Mouse (Mus musculus): ENCODE measurements at regions not wholly inside any gene's neighbourhood (a gene's known extent, or its start where the extent isn't known, plus 50 kb on each side); places are given as distances from the start of the nearest gene placed in this dataset.

- DNase-seq (ENCODE audit: low spot score in 2 of 2) = no peak
These were observed 120.8 kb upstream of the Thumpd2 start for GRCm38 (mm10) chr17:81185685-81186084.

- DNase-seq (ENCODE audit: low spot score in 2 of 2) = no peak
These were observed 116.0 kb upstream of the Thumpd2 start for GRCm38 (mm10) chr17:81180813-81181424.

- no peak for DNase-seq (ENCODE audit: low spot score in 2 of 2)
These were observed 111.4 kb upstream of the Thumpd2 start for GRCm38 (mm10) chr17:81176306-81176705.

- DNase-seq (ENCODE audit: low spot score in 2 of 2) = no peak
These were observed 111.0 kb upstream of the Thumpd2 start for GRCm38 (mm10) chr17:81175877-81176276.

- DNase-seq (ENCODE audit: low spot score in 2 of 2) = no peak
These were observed 108.1 kb upstream of the Thumpd2 start for GRCm38 (mm10) chr17:81172943-81173342.

GRCm38 (mm10) chr17:81169118-81169517 lies 104.2 kb upstream of the Thumpd2 start:
- no peak for DNase-seq (ENCODE audit: low spot score in 2 of 2)

GRCm38 (mm10) chr17:81150730-81151129 lies 85.8 kb upstream of the Thumpd2 start:
- no peak for DNase-seq (ENCODE audit: low spot score in 2 of 2)

- no peak for DNase-seq (ENCODE audit: low spot score in 2 of 2)
These were observed 69.8 kb upstream of the Thumpd2 start for GRCm38 (mm10) chr17:81134702-81135101.

- DNase-seq (ENCODE audit: low spot score in 2 of 2) = peak; percentile 11 to 25
These were observed 68.3 kb upstream of the Thumpd2 start for GRCm38 (mm10) chr17:81133227-81133626.

Data from frontal cortex, postnatal 10 days (tissue).